ENCODE assay signal across 19 mouse cellular contexts in genomic region chr14:121705644-121706043, GRCm38 (mm10).
DNase-seq lines count a peak whose midpoint lies in the region; ATAC-seq and TF ChIP-seq lines count a peak whose summit lies in the region.
"Had no signal": no experiment of that assay in that cellular context is flagged by ENCODE, and none has a peak within 500 bp of the region (broad histone marks: within the 10 kb centered on the region; RNA-seq: fewer than 3 reads in every experiment).

No protein-coding gene starts in this region.

- no peak for DNase-seq in layer of hippocampus, adult 2 months (ENCODE audit: low spot score in 2 of 2)
- DNase-seq in layer of hippocampus, postnatal 14 days (ENCODE audit: low spot score in 2 of 2), result no peak
- peak; percentile 62 for DNase-seq in kidney, adult 2 months
- no peak for DNase-seq in embryo, embryonic 9.5 days (ENCODE audit: extremely low spot score)
- no peak for DNase-seq in cerebellum, adult 9-10 months
- no peak for DNase-seq in left cerebral cortex, adult 9 months (ENCODE audit: low spot score in 2 of 2)
- DNase-seq: cerebellum, adult 11 months; cerebellum, postnatal 14 days; gastrocnemius, postnatal 14 days; layer of hippocampus, postnatal 36 days; liver, embryonic 13.5 days; right cerebral cortex, postnatal 4 days had no signal

- 39% methylated on average over 5 of the region's 5 CpGs for WGBS in kidney, adult 2 months
- 31% methylated on average over 5 of the region's 5 CpGs for WGBS in kidney, embryonic 16.5 days

- peak; percentile 70; the same call in 1 of the 2 replicates for ATAC-seq in kidney, embryonic 16.5 days (ENCODE audit: low FRiP score, low TSS enrichment)
- ATAC-seq: midbrain, embryonic 13.5 days had no signal

- H3K27me3 ChIP-seq in kidney, adult 2 months (replicated peaks; ENCODE audit: control insufficient read depth, insufficient read depth, low read length), result no peaks in the 10 kb centered on the region
- H3K27me3 ChIP-seq in kidney, embryonic 16.5 days (ENCODE audit: insufficient read depth, low read length), result no peaks in the 10 kb centered on the region
- H3K27me3 ChIP-seq: hindbrain, embryonic 12.5 days; liver, embryonic 13.5 days; lung, embryonic 15.5 days; midbrain, embryonic 13.5 days; neural tube, embryonic 12.5 days; Patski had no signal

- no peaks in the 10 kb centered on the region for H3K36me3 ChIP-seq in kidney, adult 2 months (ENCODE audit: control insufficient read depth, insufficient read depth, low read length)
- H3K36me3 ChIP-seq in kidney, embryonic 16.5 days (ENCODE audit: insufficient read depth, low read length), result no peaks in the 10 kb centered on the region
- H3K36me3 ChIP-seq: forebrain, embryonic 12.5 days; hindbrain, embryonic 12.5 days; liver, embryonic 13.5 days; lung, embryonic 15.5 days; midbrain, embryonic 13.5 days; neural tube, embryonic 12.5 days had no signal

- no peak for TF ChIP-seq CTCF in layer of hippocampus, adult 2 months (conservative IDR thresholded peaks at IDR 0.05)
- TF ChIP-seq CTCF in kidney, adult 2 months (conservative IDR thresholded peaks at IDR 0.05; ENCODE audit: insufficient read depth, insufficient read length, low read depth, low read length), result no peak

- H3K4me3 ChIP-seq in layer of hippocampus, adult 2 months, result no peak overlapping the region
- no peak overlapping the region for H3K4me3 ChIP-seq in kidney, adult 2 months (ENCODE audit: insufficient read depth, low read depth, low read length)
- no peak overlapping the region for H3K4me3 ChIP-seq in kidney, embryonic 16.5 days (ENCODE audit: low read length)
- H3K4me3 ChIP-seq: forebrain, embryonic 12.5 days; hindbrain, embryonic 12.5 days; liver, embryonic 13.5 days; lung, embryonic 15.5 days; midbrain, embryonic 13.5 days; neural tube, embryonic 12.5 days had no signal

- no peaks in the 10 kb centered on the region for H3K9me3 ChIP-seq in kidney, embryonic 16.5 days (ENCODE audit: low read length)
- H3K9me3 ChIP-seq: forebrain, embryonic 12.5 days; hindbrain, embryonic 12.5 days; liver, embryonic 13.5 days; lung, embryonic 15.5 days; midbrain, embryonic 13.5 days; neural tube, embryonic 12.5 days had no signal

- H3K4me2 ChIP-seq in kidney, embryonic 16.5 days (replicated peaks; ENCODE audit: low read depth, low read length), result no peak overlapping the region
- H3K4me2 ChIP-seq: forebrain, embryonic 12.5 days; hindbrain, embryonic 12.5 days; liver, embryonic 13.5 days; lung, embryonic 15.5 days; midbrain, embryonic 13.5 days; neural tube, embryonic 12.5 days had no signal

- no peak for TF ChIP-seq POLR2A in kidney, adult 2 months (IDR thresholded peaks at IDR 0.05; ENCODE audit: low read depth, low read length)

- no peak overlapping the region for H3K9ac ChIP-seq in kidney, embryonic 16.5 days (replicated peaks; ENCODE audit: low read length)
- H3K9ac ChIP-seq: forebrain, embryonic 12.5 days; hindbrain, embryonic 12.5 days; liver, embryonic 13.5 days; lung, embryonic 15.5 days; midbrain, embryonic 13.5 days; neural tube, embryonic 12.5 days had no signal

- H3K27ac ChIP-seq in layer of hippocampus, adult 2 months, result peak overlapping the region; percentile 37; the same call in 1 of the 2 replicates
- no peak overlapping the region for H3K27ac ChIP-seq in kidney, adult 2 months (ENCODE audit: insufficient read depth, low read depth, low read length)
- H3K27ac ChIP-seq in kidney, embryonic 16.5 days (ENCODE audit: low read length), result peak overlapping the region; percentile 21; the same call in 1 of the 2 replicates
- H3K27ac ChIP-seq: forebrain, embryonic 12.5 days; hindbrain, embryonic 12.5 days; liver, embryonic 13.5 days; lung, embryonic 15.5 days; midbrain, embryonic 13.5 days; neural tube, embryonic 12.5 days had no signal

- peaks cover 11% of the 10 kb centered on the region for H3K4me1 ChIP-seq in kidney, adult 2 months (ENCODE audit: control insufficient read depth, insufficient read depth, low read length)
- peaks cover 34% of the 10 kb centered on the region for H3K4me1 ChIP-seq in kidney, embryonic 16.5 days (ENCODE audit: insufficient read depth, low read length)
- H3K4me1 ChIP-seq: hindbrain, embryonic 12.5 days; liver, embryonic 13.5 days; neural tube, embryonic 12.5 days had no signal
